Mouse (Mus musculus) spleen, postnatal 36 days (tissue): ENCODE data around the gene Sesn2.
A peak's percentile ranks its signal among the peaks of the same experiment; 100 is the strongest.

ENCODE experiments used
- DNase-seq, 2 experiments: peaks; one replicate each; pipeline ENCODE4 v3.0.0; 2022; ENCODE audit warnings: low spot score in 2 of 2, mixed read lengths in 1 of 2

The Sesn2 gene

DNA sequence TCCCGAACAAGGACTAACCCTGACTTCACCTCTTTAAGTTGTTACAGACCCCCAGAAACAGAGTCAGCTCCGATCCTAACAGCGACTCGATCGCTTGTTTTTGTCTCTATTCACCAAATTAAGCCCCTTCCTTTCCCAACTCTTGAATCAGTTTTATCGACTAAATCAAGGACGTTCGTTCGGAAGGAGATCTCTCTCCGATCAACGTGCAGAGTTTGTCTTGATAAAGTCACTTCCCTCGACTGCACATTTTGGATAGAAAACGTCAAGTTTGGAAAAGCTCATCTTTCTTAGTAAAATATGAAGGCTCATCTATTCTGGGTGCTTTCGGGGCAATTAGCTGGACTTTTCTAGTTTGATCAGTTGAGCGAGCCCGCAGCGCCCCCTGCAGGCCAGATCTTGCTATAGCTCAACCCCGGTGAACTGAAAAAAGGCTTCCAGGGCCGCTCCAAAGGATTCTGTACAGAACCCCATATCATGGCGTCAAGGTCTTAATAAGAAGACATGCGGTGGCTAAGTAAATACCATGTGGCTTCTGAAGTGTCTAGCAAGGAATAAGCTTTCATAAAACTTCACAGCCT lies 4.3 kb upstream of the Sesn2 start:
- peak; percentile 75 to 84 for DNase-seq

DNA sequence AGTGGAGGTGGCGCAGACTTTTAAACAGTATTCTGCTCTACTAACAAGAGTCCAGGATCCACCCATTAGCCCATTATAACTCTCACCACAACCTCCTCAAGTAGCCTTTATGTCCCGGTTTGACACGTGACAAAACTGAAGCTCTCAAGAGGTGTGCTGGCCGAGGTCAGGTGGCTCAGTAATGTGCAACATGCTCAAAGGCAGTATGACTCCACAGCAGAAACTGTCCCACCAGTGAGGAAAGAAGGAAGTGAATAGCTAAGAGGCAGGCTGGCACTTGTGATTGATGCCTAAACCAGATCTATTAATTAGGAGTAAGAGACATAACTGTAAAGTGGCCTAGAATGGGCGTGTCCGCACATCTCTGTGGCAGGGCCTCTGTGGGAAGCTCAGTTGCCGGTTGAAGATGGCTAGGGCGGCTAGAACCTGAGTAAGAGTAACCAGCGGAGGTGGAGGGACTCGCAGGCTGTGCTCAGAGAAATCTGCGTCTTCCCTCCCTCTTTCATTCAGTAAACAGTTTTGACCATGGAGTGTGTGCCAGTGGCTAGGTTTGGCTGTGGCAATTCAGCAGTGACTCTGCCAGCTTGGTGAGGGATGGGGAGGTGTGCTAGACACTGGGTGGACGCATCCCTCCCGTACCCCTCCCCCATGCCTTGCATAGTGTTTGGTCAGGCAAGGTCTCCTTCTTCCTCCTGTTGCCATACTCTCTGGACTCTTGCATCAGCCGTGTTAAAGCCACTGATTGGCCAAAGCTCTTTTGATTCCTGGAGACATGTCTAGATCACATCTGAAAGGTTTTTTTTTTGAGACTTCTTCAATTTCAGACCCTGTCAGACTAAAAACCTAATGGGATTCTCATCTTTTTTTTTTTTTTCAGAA lies 3.3 kb upstream of the Sesn2 start:
- no peak for DNase-seq

DNA sequence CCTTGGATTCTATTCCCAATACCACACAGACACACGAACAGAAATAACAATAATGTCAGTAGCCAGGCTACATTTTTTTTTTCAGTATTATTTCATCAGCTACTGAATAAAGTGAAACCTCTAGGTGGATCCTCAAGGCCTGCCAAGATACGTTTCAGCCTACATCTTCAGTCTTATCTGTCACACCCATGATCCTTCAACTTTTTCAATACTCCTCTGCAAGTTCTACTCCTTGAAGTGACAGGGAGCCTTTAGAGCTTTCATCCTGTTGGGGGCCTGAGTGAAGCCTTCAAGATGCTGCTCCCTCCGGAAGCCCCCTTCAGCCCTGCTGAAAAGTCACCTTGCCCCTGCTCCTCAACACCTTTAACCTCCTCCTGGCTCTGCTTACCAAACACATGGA lies 1.8 kb upstream of the Sesn2 start:
- no peak for DNase-seq

DNA sequence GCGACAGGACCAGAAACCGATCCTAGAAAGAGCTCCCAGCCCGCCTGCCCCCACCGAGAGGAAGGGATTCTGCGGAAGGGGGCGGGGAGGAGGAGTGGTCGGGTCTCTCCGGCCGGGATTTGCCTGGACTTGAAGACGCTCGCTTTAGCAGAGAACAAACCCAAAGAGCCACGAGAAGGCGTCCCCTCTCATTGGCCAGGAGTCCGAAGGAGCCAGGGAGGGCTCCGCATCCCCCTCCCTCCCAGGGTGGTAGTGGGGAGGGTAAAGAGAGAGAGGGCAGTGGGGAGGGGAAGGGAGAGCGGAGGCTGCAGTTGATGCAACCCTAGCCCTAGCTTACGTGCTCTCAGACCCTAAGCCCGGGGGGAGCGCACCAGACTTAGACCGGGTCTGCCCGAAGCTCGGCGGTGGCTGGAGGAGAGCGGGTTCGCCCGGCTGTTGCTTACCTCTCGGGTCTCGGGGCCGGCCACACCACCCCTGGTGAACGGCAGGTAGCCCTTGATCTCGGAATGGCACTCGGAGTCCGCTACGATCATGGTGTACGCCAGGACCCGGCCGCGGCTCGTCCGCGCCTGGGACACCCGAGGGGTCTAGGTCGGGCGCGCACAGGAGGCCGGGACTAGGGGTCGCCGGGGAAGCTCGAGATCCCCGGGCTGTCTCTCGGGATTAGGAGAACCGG lies 542 bp downstream of the Sesn2 start:
- peak; percentile 33 to 51 for DNase-seq

DNA sequence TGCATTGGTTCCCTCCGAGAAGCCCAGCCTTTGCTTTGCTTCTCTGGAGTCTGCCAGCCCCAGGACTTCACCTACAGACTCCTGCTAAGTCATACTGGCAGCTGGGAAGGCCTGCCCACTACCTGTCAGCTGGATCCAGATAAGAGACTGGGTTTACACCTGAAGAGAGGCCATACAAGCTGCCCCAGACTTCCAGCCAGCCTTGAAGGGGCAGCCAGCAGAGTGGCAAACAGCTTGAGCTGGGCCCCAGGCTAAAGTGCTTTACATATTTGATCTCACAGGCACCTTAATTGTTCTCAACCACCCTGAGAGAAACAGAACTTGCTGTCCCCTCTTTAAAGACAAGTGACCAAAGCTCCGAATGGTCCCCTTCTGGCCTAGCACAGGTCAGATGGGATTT lies 3.1 kb downstream of the Sesn2 start:
- DNase-seq, result no peak

DNA sequence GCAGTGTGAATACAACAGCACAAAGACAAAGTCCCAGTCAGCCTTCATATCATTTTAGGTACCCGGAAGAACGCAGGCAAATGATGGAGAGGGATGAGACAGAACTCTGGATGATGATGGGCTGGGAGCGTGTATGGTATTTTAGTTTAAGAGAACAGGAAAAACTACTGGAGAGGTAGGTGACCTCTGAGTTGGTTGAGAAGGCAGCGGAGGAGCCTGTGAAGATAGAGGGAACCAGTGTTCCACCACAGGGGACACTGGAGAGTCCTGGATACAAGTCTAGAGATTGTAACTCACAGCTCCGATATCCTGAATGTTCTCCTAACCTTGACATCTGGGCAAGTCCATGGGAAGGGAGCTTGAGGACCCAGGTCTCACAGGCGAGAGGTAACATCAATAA lies 4.1 kb downstream of the Sesn2 start:
- no peak for DNase-seq

DNA sequence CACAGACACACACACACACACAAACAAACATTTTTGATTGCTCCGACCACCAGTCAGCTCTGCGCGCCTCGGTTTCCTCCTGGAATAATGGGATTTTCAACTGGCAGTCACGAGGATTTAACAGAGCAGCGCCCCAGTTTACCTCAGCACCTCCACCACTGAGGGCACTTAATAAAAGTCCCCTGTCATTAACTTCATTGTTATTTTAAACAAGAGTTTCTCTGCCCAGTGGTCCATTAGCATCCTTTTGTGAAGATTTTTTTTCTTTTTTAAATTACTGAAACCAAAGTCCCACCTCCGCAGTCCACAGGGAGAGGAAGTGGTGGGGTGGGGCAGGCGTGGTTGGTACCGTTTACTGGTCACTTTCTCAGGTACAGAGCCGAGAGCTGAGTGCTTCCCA lies 4.5 kb downstream of the Sesn2 start:
- no peak for DNase-seq

DNA sequence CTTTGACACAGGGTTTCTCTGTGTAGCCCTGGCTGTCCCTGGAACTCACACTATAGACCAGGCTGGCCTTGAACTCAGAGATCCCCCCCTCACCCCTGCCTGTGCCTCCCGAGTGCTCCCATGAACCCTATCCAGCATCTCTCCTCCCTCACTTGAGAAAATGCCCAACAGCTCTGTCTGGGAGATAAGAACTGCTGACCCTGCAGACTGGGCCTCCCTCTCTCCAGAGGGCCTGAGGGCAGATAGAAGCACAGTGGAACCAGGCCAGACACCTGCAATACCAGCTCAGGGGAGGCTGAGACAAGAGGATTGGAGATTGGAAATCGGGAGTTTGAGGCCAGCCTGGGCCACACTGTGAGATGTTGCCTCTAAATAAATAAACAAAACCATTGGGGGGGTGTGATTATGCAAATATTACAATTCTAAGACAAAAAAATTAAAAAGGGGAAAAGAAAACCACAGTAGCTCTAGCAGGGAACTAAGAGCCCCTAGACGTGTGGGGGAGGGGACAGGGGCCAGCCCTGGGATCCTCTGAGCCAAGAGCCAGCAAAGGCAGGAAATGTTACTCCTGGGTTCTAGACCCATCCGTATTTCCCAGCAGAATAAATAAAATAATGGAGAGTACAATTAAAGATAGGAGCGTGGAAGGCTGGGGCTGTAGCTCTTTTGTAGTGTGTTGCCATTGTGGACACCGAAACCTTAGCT lies 5.1 kb downstream of the Sesn2 start:
- DNase-seq, result peak in 1 of 2 experiments; percentile 38

DNA sequence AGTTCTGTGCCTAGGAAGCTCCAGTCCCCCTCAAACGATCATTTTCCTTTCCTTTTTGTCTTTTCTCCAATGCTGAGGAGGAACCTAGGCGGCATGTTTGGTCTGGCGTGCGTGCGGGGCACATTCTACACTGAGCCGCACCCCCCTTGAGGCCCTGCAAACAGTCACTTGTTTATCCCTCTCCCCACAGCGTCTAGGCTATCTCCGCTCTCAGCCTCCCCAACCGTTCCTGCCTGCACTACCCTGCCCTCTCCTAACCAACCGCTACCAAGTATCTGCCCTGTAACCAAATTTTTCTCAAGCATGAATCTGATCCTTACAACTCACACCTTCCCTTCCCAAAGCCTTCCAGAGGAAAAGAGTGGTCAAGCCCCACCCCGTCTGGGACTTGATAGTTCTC lies 7.0 kb downstream of the Sesn2 start:
- no peak for DNase-seq

DNA sequence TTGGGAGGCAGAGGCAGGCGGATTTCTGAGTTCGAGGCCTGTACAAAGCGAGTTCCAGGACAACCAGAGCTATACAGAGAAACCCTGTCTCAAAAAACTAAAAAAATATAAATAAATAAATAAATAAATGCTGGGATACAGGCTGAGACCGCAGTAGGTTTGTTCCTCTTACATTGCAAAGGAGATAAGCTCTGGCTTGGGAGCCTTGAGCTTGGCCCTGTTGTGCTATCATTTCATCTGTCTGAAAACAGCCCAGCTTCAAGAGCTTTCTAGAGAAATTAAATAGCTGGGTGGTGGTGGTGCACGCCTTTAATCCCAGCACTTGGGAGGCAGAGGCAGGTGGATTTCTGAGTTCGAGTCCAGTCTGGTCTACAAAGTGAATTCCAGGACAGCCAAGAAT lies 8.7 kb downstream of the Sesn2 start:
- DNase-seq, result no peak

DNA sequence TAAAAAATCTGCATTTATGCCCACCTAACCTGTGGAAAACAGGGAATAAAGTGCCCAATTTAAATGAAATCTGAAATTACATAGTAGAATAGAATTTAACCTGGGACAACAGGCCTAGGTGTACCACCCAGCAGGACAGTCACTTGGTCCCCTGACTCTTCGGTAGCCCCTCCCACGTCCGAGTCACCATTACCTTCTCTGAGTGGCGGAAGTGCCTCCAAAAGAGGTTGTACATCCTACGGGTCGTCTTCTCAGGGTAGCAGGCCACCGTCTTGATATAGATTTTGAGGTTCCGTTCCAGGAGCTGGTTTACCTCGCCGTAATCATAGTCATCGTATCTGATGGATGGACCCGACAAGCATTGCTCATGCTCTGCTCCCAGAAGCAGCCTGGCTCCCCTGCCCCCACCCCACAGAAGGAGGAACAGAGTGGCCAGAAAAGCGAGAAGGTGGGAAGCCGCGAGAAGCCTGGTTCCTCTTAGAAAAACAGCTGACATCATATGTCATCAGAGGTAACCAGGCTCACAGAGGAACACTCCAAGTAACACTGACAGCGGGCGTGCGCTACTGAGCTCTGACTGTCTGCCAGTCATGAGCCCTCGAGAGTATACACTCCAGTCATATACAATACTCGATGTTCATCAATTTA lies 15.9 kb downstream of the Sesn2 start:
- peak; percentile 54 to 56 for DNase-seq

DNA sequence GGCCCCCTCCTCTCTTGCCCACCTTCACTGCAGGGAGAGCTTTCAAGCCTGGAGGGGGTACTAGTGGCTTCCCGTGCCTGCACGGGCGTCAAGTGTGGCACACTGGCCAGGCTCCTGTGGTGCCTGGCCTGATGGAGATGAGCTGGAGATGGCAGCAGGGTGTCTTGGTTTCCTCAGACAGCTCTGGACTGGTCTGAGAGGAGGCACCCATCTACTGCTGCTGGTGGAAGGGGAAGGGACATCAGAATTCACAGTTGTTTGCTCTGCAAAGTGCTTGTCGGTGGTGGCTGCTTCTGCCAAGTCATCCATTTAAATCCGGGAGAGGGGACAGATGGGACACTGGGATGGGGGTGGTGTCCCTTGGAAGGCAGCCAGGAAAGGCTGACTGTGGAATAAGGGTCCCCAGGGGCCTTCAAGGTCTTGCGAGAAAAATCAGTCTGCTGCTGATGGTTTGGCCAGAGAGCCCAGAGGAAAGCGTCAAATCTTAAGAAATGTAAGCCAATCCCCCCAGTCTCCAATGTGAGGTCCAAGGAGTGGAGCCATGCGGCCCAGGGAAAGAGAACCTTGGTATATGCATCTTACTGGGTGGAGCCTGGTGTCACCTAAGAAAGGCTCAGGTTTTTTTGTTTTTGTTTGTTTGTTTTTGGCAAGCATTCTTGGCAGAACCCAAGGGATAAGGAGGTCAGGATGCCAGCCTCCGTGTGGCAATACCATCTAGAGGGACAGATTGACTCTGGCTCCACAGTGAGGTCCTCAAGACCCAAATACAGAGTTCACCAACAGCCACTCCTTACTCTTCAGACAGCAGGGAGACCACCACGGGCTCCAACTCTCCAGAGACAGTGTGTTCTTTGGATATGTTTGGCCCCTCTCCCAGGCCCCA lies 17.9 kb downstream of the Sesn2 start:
- no peak for DNase-seq

DNA sequence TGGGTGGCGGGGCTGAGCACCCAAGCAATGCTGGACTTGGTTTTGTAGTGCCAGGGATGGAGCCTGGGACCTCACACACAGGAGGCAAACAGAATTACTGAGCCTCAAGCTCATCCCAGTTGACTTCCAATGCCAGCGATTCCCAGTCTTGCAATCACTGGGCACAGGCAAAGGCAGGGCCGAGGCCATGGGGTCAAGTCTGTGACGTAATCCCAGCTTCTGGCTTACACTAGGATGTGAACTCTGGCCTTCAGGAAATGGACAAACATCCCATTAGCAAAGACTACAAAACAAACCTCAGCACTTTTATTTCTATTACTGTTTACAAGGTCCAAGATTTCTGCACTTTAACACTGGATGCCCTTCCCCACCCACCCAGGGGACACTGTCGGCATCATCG lies 18.6 kb downstream of the Sesn2 start:
- no peak for DNase-seq

DNA sequence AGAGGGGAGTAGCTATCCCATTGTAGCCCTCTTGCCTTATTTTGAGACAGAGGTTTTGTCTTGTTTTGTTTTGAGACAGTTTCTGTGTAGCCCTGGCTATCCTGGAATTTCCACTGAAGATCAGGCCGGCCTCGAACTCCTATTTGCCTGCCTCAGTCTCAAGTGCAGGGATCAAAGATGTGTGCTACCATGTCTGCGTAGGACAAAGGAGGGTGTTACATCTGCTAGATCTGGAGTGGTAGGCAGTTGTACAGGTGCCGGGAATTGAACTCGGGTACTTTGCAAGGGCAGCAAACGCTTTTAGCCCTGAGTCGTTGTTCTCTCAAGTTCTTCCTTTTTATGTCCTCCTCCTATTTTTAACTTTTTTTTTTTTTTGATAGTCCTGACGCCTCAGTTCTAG lies 19.2 kb downstream of the Sesn2 start:
- no peak for DNase-seq

DNA sequence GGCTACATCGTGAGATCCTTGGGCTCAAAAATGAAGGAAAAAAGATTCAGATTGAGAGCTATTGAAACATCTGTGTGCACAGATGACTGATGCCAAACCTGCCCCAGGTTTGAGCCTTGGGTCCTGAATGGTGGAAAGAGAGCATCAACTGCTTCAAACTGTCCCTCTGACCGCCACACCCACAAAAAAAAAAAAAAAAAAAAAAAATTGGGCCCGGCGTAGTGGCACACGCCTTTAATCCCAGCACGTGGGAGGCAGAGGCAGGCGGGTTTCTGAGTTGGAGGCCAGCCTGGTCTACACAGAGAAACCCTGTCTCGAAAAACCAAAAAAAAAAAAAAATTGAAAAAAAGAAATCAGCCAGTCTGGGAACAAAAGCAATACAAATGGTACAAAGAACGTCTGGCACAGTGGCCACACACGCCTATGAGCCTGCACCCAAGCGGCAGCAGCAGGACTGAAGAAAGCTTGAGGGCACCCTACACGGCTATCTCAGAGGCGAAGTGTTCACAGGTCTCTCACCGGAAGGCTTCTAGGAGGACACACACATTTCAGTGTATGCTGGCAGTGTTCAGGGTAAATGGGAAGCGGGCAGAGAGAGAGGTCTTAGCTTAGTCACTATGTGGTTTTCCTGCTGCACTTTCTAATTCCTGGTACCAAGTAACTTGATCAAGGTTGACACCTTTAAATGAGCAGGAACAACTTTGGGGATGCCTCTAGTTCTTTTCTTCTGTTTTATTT lies 19.9 kb downstream of the Sesn2 start:
- DNase-seq, result no peak

DNA sequence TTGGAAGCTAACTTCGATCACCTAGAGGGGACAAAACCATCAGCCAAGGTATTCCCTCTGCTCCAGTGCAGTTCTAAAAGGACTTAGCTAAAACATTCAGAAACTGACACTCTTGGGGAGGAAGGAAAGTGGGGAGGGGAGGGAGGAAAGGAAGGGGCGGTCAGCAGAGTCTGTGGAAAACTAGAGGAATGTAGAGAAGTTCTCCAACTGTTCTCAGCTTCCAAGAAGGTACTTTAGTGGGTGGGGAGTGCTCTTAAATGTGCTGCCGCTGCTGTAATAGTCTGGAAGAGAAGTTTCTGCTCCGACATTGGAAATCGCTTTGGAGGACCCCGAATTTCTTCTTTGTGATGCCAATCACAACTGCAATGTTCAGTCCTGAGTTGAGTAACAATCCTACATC lies 21.3 kb downstream of the Sesn2 start:
- DNase-seq, result no peak

DNA sequence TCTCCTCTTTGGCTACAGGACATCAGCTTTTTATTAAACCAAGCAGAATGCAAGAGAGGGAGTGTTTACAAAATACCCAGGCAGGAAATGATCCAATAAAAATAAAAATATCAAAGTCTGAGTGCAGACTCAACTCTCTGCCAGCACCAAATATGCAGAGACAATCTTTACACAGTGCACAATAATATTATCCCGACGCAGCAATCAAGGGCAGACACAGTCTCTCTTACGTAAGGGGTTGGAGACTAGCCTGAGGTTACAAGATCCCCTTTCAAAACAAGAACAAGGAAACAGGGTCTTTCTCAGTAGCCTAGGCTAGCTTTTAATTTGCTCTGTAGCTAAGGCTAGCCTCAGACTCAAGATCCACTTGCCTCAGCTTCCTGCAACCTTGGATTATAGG lies 21.8 kb downstream of the Sesn2 start:
- no peak for DNase-seq

DNA sequence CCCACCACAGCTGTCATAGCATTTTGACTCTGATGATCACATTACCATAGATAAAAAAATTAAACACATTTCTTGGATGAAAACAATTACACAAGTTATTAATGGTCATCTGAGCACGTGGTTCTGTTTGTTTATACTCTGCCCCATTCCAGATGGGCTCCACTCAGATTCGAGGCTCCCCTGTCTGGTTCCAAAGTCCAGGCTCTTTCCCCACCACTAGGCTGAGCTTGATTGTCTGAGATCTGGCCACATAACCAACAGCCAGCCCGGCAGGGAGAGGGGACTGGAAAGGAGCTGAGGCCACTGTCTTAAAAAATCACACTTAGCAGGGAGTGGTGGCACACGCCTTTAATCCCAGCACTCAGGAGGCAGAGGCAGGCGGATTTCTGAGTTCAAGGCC lies 25.5 kb downstream of the Sesn2 start:
- no peak for DNase-seq

DNA sequence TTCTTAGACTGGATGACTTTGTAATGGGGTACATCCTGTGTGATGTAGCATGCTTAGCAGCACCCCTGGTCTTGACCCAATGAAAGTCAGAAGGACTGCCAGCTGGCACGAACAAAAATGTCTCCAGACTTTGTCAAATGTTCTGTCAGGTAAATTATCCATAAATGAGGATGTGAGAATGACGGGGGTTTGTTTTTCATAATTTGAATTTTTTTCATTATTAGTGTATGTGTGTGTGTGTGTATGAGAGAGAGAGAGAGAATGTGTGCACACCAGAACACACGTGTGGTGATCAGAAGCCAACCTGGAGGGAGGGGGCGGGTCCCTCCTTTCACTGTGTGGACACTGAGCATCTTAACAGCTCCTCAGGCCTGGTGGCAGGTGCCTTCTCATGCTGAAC lies 26.1 kb downstream of the Sesn2 start:
- DNase-seq, result no peak

DNA sequence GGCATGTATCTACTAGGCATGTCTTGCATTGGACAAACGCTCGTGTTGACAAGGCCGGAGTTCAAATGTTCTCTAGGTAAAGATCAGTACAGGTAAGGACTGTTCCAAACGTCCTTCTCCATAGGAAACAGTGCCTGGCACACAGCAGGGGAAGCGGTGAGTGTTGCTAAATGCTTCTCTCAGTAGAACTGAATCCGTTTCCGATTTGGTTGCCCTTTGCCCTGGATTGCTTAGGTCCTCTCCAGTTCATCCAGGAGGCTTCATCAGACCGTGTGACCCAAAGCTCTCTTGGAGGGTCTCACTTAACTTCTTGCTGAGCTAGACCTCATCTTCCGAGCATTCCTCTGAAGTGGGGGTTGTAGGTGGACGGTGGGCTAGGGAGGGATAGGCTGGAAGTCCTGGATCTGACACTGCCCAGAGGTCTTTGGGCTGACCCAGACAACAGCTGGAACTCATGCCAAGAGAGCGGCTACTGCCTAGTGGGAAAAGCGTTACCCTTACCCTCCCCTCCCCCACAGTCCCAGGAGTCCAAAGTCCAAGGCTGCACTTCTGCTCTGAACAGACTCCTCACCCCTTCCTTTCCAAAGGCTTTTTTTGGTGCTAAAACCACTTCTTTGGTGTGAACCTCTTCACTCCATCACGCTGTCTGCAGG lies 27.2 kb downstream of the Sesn2 start:
- DNase-seq, result no peak
